Mouse (Mus musculus) kidney, postnatal 36 days (tissue): ENCODE measurements around the gene Igfn1.

Source experiments
- DNase-seq, 2 experiments: peaks; one replicate each; pipeline ENCODE4 v3.0.0; 2021 to 2022; ENCODE audit warnings: mixed read lengths in 2 of 2

Gene Igfn1

DNA sequence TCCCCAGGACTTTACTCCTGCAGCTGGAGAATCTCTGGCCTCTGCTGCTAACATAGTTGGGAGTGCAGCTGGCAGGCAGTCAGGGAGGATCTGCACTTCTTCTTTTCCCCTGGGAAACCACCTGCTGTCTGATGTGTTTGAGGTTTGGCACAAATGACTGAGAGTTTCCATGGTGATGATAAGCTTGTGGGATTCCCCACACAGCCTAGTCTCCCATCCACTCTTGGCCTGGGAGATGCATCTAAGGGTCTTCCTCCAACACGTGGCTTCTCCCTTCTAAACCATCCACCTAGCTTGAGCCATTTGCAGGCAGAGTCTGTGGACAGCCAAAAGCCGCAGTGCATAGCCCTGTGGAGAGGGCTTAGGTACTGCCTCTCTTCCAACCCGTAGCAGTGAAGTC is 76.3 kb downstream of the Igfn1 start:
- no peak for DNase-seq

DNA sequence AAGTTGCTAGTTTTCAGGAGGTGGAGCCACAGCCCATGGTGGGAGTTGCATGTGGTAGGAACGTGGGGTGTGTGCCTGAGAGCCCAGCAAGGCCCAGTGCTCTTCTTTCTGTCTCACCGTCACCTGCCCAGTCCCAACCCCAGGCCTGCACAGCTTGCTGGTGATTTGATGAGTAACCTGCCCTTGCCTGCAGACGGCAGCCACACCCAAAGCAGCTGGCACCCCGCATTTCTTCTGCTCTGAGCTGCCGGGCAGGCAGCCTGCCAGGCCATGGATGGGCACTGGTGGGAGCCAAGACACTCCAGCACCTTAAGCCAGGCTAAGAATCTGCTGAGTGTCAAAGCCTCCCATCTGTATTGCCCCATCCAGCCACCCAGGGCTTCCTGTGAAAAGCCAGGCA is 80.3 kb downstream of the Igfn1 start:
- no peak for DNase-seq

GRCm38 (mm10) chr1:135924377-135924994 is 81.7 kb downstream of the Igfn1 start:
- DNase-seq, result no peak

GRCm38 (mm10) chr1:135923229-135923628 is 82.9 kb downstream of the Igfn1 start:
- DNase-seq, result no peak

GRCm38 (mm10) chr1:135918644-135919407 is 87.3 kb downstream of the Igfn1 start, which contains the start of gene Pkp1:
Gene Pkp1, minus strand, starts transcription at chr1:135919207.
- DNase-seq, result no peak

DNA sequence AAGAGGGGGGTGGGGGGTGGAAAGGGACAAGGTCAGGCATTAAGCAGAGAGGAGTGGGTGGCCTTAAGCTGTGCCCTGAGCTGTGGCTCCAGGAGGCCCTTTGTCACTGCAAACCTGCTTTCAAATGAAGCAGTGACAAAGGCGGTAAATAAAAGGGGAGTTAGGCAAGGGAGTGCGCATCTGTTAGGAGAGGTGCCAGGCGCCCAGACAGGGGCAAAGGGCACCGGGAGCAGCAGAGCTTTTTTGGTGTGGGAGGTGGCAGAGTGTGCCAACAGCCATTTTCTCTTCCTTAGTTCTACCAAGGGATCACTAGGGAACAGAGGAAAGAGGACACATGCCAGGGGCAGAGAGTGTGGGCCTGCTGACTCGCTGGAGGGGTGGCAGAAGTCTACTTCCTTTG is 88.9 kb downstream of the Igfn1 start:
- peak in 1 of 2 experiments; percentile 8 for DNase-seq

GRCm38 (mm10) chr1:135916486-135917058 is 89.6 kb downstream of the Igfn1 start:
- no peak for DNase-seq

DNA sequence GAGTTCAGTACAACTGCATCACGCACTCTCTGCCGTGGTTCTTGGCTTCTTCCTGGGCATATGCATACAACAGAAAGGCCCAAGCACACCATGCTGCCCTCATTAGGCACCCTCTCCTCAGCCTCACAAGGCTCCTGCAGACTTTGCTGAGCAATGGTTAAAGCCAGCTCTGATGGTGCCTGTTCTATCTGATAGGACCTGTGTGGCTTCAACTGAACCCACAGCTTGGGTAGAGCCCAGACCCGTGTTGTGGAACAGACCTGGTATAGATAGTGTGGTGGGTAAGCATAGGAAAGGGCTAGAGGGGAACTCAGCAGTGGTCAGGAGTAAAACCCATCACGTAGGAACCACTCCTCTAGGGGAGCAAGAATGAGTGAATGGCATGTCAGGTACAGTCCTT is 92.5 kb downstream of the Igfn1 start:
- no peak for DNase-seq

- no peak for DNase-seq
Measured at GRCm38 (mm10) chr1:135909381-135909780, 96.8 kb downstream of the Igfn1 start.

GRCm38 (mm10) chr1:135906736-135907135 is 99.4 kb downstream of the Igfn1 start:
- no peak for DNase-seq
